Mouse (Mus musculus) forebrain, embryonic 14.5 days (tissue): ENCODE results near the gene Homer2. TPM values are rescaled to one million over a fixed set of nuclear protein-coding genes. Genes with fewer than 3 reads are reported as not detected.

Source experiments
- ATAC-seq: fragments of 200-750 bp; cut with Nextera tagmentation; 2 replicates; pipeline ENCODE4 v1.8.0; 2017; ENCODE audit warnings: mild to moderate bottlenecking, moderate library complexity
- DNase-seq: peaks from one replicate; pipeline ENCODE4 v3.0.0-alpha.2; 2015; ENCODE audit warnings: low spot score
- H3K27ac ChIP-seq: fragments of 300-500 bp; sonication (generic); 2 replicates; pipeline ENCODE4 v1.5.1; 2014; ENCODE audit warnings: low read depth, mild to moderate bottlenecking, control low read depth, low read length, moderate library complexity
- H3K27me3 ChIP-seq: fragments of 300-500 bp; sonication (generic); replicated peaks from 2 replicates; pipeline ENCODE4 v1.6.1; 2014; ENCODE audit warnings: low read length, control low read depth, mixed read lengths; ENCODE audit not compliant: control insufficient read depth, insufficient read depth
- H3K36me3 ChIP-seq: fragments of 300-500 bp; sonication (generic); 2 replicates; pipeline ENCODE4 v1.6.1; 2014; ENCODE audit warnings: low read length, control low read depth; ENCODE audit not compliant: control insufficient read depth, insufficient read depth
- H3K4me1 ChIP-seq: fragments of 300-500 bp; sonication (generic); 2 replicates; pipeline ENCODE4 v1.6.1; 2014; ENCODE audit warnings: antibody characterized with exemption, low read length, control low read depth; ENCODE audit not compliant: control insufficient read depth, insufficient read depth
- H3K4me2 ChIP-seq: fragments of 300-500 bp; sonication (generic); 2 replicates; pipeline ENCODE4 v1.6.1; 2014; ENCODE audit warnings: mild to moderate bottlenecking, control low read depth, low read length
- H3K4me3 ChIP-seq: fragments of 300-500 bp; sonication (generic); 2 replicates; pipeline ENCODE4 v1.5.1; 2014; ENCODE audit warnings: low read depth, low read length, control low read depth
- H3K9ac ChIP-seq: fragments of 300-500 bp; sonication (generic); 2 replicates; pipeline ENCODE4 v1.6.1; 2014; ENCODE audit warnings: mild to moderate bottlenecking, low read length, control low read depth, moderate library complexity
- H3K9me3 ChIP-seq: fragments of 300-500 bp; sonication (generic); replicated peaks from 2 replicates; pipeline ENCODE4 v1.6.1; 2016; ENCODE audit warnings: low read length, control low read depth, mixed read lengths; ENCODE audit not compliant: control insufficient read depth
- WGBS: fragments of 180-500 bp; shearing (Covaris S2); extraction: QIAGEN DNeasy Blood & Tissue Kit; methylation state at CpG from one replicate; pipeline ENCODE4 v1.1.7; 2014; 5-methylcytosine and 5-hydroxymethylcytosine counted together
- polyA plus RNA-seq: library from polyadenylated mRNA; unstranded; fragments of >200 nt; fragmentation: Nextera tagmentation; extraction: Ambion mirVana; gene quantifications from 2 replicates; pipeline ENCODE4 v1.2.1, GENCODE M21; 2014

Gene Homer2
- polyA plus RNA-seq, 1 experiment from 2014 or later = 16.6 TPM

GRCm38 (mm10) chr7:81688378-81688777 lies 18.9 kb downstream of the Homer2 start:
- DNase-seq (no peak), ATAC-seq (no peak)

GRCm38 (mm10) chr7:81687684-81688316 lies 19.5 kb downstream of the Homer2 start:
- Histone ChIP-seq H3K9ac (no peak overlapping the region), H3K27me3 (no peaks in the 10 kb centered on the region), H3K36me3 (no peaks in the 10 kb centered on the region), H3K27ac (no peak overlapping the region), H3K4me1 (peaks cover 9% of the 10 kb centered on the region), H3K4me2 (no peak overlapping the region), H3K4me3 (no peak overlapping the region), H3K9me3 (no peaks in the 10 kb centered on the region)
- WGBS = 91% methylated on average over 6 of the region's 6 CpGs
- DNase-seq (no peak), ATAC-seq (no peak)

More at GRCm38 (mm10) chr7:81688378-81688777, 18.9 kb downstream of the Homer2 start:
- peaks cover 9% of the 10 kb centered on the region for H3K4me1 ChIP-seq
- H3K9me3 ChIP-seq = no peaks in the 10 kb centered on the region
- no peak overlapping the region for H3K9ac ChIP-seq
- no peak overlapping the region for H3K4me3 ChIP-seq
- 86% methylated on average over 9 of the region's 9 CpGs for WGBS
- H3K27me3 ChIP-seq = no peaks in the 10 kb centered on the region
- H3K27ac ChIP-seq = no peak overlapping the region
- H3K36me3 ChIP-seq = no peaks in the 10 kb centered on the region
- H3K4me2 ChIP-seq = no peak overlapping the region

GRCm38 (mm10) chr7:81685375-81685774 lies 22.0 kb downstream of the Homer2 start:
- DNase-seq (peak; percentile 33), ATAC-seq (no peak)
- WGBS = 77% methylated on average over 7 of the region's 7 CpGs
- H3K4me3 ChIP-seq = no peak overlapping the region
- H3K27me3 ChIP-seq = no peaks in the 10 kb centered on the region
- H3K27ac ChIP-seq = no peak overlapping the region
- no peaks in the 10 kb centered on the region for H3K9me3 ChIP-seq
- no peaks in the 10 kb centered on the region for H3K36me3 ChIP-seq
- no peak overlapping the region for H3K4me2 ChIP-seq
- no peak overlapping the region for H3K9ac ChIP-seq
- H3K4me1 ChIP-seq = peaks cover 9% of the 10 kb centered on the region

GRCm38 (mm10) chr7:81683779-81684422 lies 23.4 kb downstream of the Homer2 start:
- no peak for DNase-seq
- H3K4me2 ChIP-seq = no peak overlapping the region
- no peaks in the 10 kb centered on the region for H3K27me3 ChIP-seq
- no peaks in the 10 kb centered on the region for H3K4me1 ChIP-seq
- no peaks in the 10 kb centered on the region for H3K36me3 ChIP-seq
- 76% methylated on average over 7 of the region's 7 CpGs for WGBS
- H3K9ac ChIP-seq = no peak overlapping the region
- no peak overlapping the region for H3K4me3 ChIP-seq
- H3K27ac ChIP-seq = no peak overlapping the region
- H3K9me3 ChIP-seq = no peaks in the 10 kb centered on the region
- ATAC-seq = no peak

- Histone ChIP-seq H3K9ac (no peak overlapping the region), H3K4me1 (no peaks in the 10 kb centered on the region), H3K36me3 (no peaks in the 10 kb centered on the region), H3K27ac (no peak overlapping the region), H3K4me3 (no peak overlapping the region), H3K9me3 (no peaks in the 10 kb centered on the region), H3K4me2 (no peak overlapping the region), H3K27me3 (no peaks in the 10 kb centered on the region)
- WGBS = 52% methylated on average over 3 of the region's 3 CpGs
- ATAC-seq (0 out of 2 replicates have a peak, but pooled peaks have one; percentile 18), DNase-seq (peak; percentile 29)
These were observed 25.9 kb downstream of the Homer2 start for GRCm38 (mm10) chr7:81681386-81681785.

- Histone ChIP-seq H3K27me3 (no peaks in the 10 kb centered on the region), H3K36me3 (no peaks in the 10 kb centered on the region), H3K9me3 (no peaks in the 10 kb centered on the region), H3K9ac (peak overlapping the region; percentile 25), H3K4me1 (peaks cover 12% of the 10 kb centered on the region), H3K4me2 (peak overlapping the region; percentile 31), H3K27ac (peak overlapping the region; percentile 78), H3K4me3 (no peak overlapping the region)
- WGBS = 39% methylated on average over 15 of the region's 15 CpGs
- ATAC-seq (peak; percentile 85), DNase-seq (peak; percentile 61)
These were observed 33.8 kb downstream of the Homer2 start for GRCm38 (mm10) chr7:81673359-81674013.

- Histone ChIP-seq H3K9me3 (no peaks in the 10 kb centered on the region), H3K4me3 (no peak overlapping the region), H3K36me3 (no peaks in the 10 kb centered on the region), H3K4me1 (peaks cover 12% of the 10 kb centered on the region), H3K27ac (peak overlapping the region; percentile 78), H3K27me3 (no peaks in the 10 kb centered on the region), H3K9ac (no peak overlapping the region), H3K4me2 (peak overlapping the region; percentile 31)
- ATAC-seq (peak; percentile 46; the same call in 1 of the 2 replicates), DNase-seq (peak; percentile 58)
- 39% methylated on average over 10 of the region's 10 CpGs for WGBS
These were observed 34.5 kb downstream of the Homer2 start for GRCm38 (mm10) chr7:81672735-81673291.

- WGBS = 85% methylated on average over 4 of the region's 4 CpGs
- H3K4me3 ChIP-seq = no peak overlapping the region
These were observed 40.2 kb downstream of the Homer2 start for GRCm38 (mm10) chr7:81667156-81667555.

More at GRCm38 (mm10) chr7:81667156-81667555, 40.2 kb downstream of the Homer2 start:
- DNase-seq (no peak), ATAC-seq (no peak)
- Histone ChIP-seq H3K4me2 (no peak overlapping the region), H3K9ac (no peak overlapping the region), H3K36me3 (no peaks in the 10 kb centered on the region), H3K27me3 (no peaks in the 10 kb centered on the region), H3K27ac (no peak overlapping the region), H3K4me1 (no peaks in the 10 kb centered on the region; the same call in 1 of the 2 replicates), H3K9me3 (no peaks in the 10 kb centered on the region)
